Mouse (Mus musculus): ENCODE results near the gene Tcf15. TPM values are rescaled to one million over a fixed set of nuclear protein-coding genes. Genes with fewer than 3 reads are reported as not detected.

The Tcf15 gene
- polyA plus RNA-seq, 1 experiment from 2014 or later: 0.96 TPM

GRCm38 (mm10) chr2:152139191-152139987 is 4.0 kb upstream of the Tcf15 start:
- no peak overlapping the region for H3K9ac ChIP-seq (replicated peaks; ENCODE audit: low read length)
- DNase-seq (no peak), ATAC-seq (ENCODE audit: low FRiP score, low TSS enrichment) (no peak)
- peaks cover 26% of the 10 kb centered on the region for H3K4me1 ChIP-seq (ENCODE audit: control insufficient read depth, insufficient read depth, low read length)
- WGBS: 56% methylated on average over 10 of the region's 10 CpGs
- no peaks in the 10 kb centered on the region for H3K9me3 ChIP-seq (ENCODE audit: control insufficient read depth, low read length)
- no peaks in the 10 kb centered on the region for H3K36me3 ChIP-seq (ENCODE audit: control insufficient read depth, insufficient read depth, low read length)
- no peak overlapping the region for H3K4me3 ChIP-seq (replicated peaks; ENCODE audit: low read depth, low read length)
- H3K4me2 ChIP-seq (ENCODE audit: low read length): no peak overlapping the region
- H3K27me3 ChIP-seq (ENCODE audit: control insufficient read depth, insufficient read depth, low read length): peaks cover 36% of the 10 kb centered on the region
- no peak overlapping the region for H3K27ac ChIP-seq (replicated peaks; ENCODE audit: low read depth, low read length)

- Histone ChIP-seq H3K4me3 (replicated peaks; ENCODE audit: low read depth, low read length) (no peak overlapping the region), H3K4me2 (ENCODE audit: low read length) (no peak overlapping the region), H3K9ac (replicated peaks; ENCODE audit: low read length) (no peak overlapping the region), H3K4me1 (ENCODE audit: control insufficient read depth, insufficient read depth, low read length) (peaks cover 26% of the 10 kb centered on the region), H3K27me3 (ENCODE audit: control insufficient read depth, insufficient read depth, low read length) (peaks cover 46% of the 10 kb centered on the region), H3K36me3 (ENCODE audit: control insufficient read depth, insufficient read depth, low read length) (no peaks in the 10 kb centered on the region), H3K27ac (replicated peaks; ENCODE audit: low read depth, low read length) (no peak overlapping the region), H3K9me3 (ENCODE audit: control insufficient read depth, low read length) (no peaks in the 10 kb centered on the region)
- ATAC-seq (ENCODE audit: low FRiP score, low TSS enrichment) (no peak), DNase-seq (no peak)
- WGBS: 30% methylated on average over 11 of the region's 11 CpGs
Measured at GRCm38 (mm10) chr2:152140941-152141340, 2.4 kb upstream of the Tcf15 start.

- ATAC-seq (ENCODE audit: low FRiP score, low TSS enrichment): no peak
- Histone ChIP-seq H3K4me1 (ENCODE audit: control insufficient read depth, insufficient read depth, low read length) (peaks cover 26% of the 10 kb centered on the region), H3K27me3 (ENCODE audit: control insufficient read depth, insufficient read depth, low read length) (peaks cover 46% of the 10 kb centered on the region)
Measured at GRCm38 (mm10) chr2:152141491-152141890, 1.9 kb upstream of the Tcf15 start.

GRCm38 (mm10) chr2:152142046-152142445 is 1.3 kb upstream of the Tcf15 start:
- Histone ChIP-seq H3K9ac (replicated peaks; ENCODE audit: low read length) (peak overlapping the region; percentile 39; the same call in 1 of the 2 replicates), H3K27ac (replicated peaks; ENCODE audit: low read depth, low read length) (no peak overlapping the region), H3K27me3 (ENCODE audit: control insufficient read depth, insufficient read depth, low read length) (peaks cover 46% of the 10 kb centered on the region), H3K4me3 (replicated peaks; ENCODE audit: low read depth, low read length) (peak overlapping the region; percentile 27), H3K36me3 (ENCODE audit: control insufficient read depth, insufficient read depth, low read length) (no peaks in the 10 kb centered on the region), H3K4me1 (ENCODE audit: control insufficient read depth, insufficient read depth, low read length) (peaks cover 26% of the 10 kb centered on the region), H3K9me3 (ENCODE audit: control insufficient read depth, low read length) (no peaks in the 10 kb centered on the region), H3K4me2 (ENCODE audit: low read length) (peak overlapping the region; percentile 68)
- WGBS: 2% methylated on average over 13 of the region's 13 CpGs
- ATAC-seq (ENCODE audit: low FRiP score, low TSS enrichment) (0 out of 2 replicates have a peak, but pooled peaks have one; percentile 49), DNase-seq (peak; percentile 67)

More at GRCm38 (mm10) chr2:152141491-152141890, 1.9 kb upstream of the Tcf15 start:
- H3K4me2 ChIP-seq (ENCODE audit: low read length): peak overlapping the region; percentile 68
- H3K9me3 ChIP-seq (ENCODE audit: control insufficient read depth, low read length): no peaks in the 10 kb centered on the region
- no peaks in the 10 kb centered on the region for H3K36me3 ChIP-seq (ENCODE audit: control insufficient read depth, insufficient read depth, low read length)
- DNase-seq: no peak
- WGBS: 59% methylated on average over 1 of the region's 1 CpGs
- H3K27ac ChIP-seq (replicated peaks; ENCODE audit: low read depth, low read length): no peak overlapping the region
- no peak overlapping the region for H3K4me3 ChIP-seq (replicated peaks; ENCODE audit: low read depth, low read length)
- H3K9ac ChIP-seq (replicated peaks; ENCODE audit: low read length): no peak overlapping the region

- Histone ChIP-seq H3K9me3 (ENCODE audit: control insufficient read depth, low read length) (no peaks in the 10 kb centered on the region), H3K4me1 (ENCODE audit: control insufficient read depth, insufficient read depth, low read length) (peaks cover 26% of the 10 kb centered on the region), H3K27me3 (ENCODE audit: control insufficient read depth, insufficient read depth, low read length) (peaks cover 46% of the 10 kb centered on the region), H3K4me2 (ENCODE audit: low read length) (peak overlapping the region; percentile 68), H3K36me3 (ENCODE audit: control insufficient read depth, insufficient read depth, low read length) (no peaks in the 10 kb centered on the region), H3K27ac (replicated peaks; ENCODE audit: low read depth, low read length) (no peak overlapping the region), H3K4me3 (replicated peaks; ENCODE audit: low read depth, low read length) (peak overlapping the region; percentile 43), H3K9ac (replicated peaks; ENCODE audit: low read length) (no peak overlapping the region)
- 1% methylated on average over 11 of the region's 11 CpGs for WGBS
- ATAC-seq (ENCODE audit: low FRiP score, low TSS enrichment) (no peak), DNase-seq (no peak)
Measured at GRCm38 (mm10) chr2:152142571-152142970, 790 bp upstream of the Tcf15 start.

- H3K4me2 ChIP-seq (ENCODE audit: low read length): peak overlapping the region; percentile 68
- peak overlapping the region; percentile 39 for H3K9ac ChIP-seq (replicated peaks; ENCODE audit: low read length)
- peaks cover 25% of the 10 kb centered on the region for H3K4me1 ChIP-seq (ENCODE audit: control insufficient read depth, insufficient read depth, low read length)
- H3K4me3 ChIP-seq (replicated peaks; ENCODE audit: low read depth, low read length): peak overlapping the region; percentile 43
- H3K27me3 ChIP-seq (ENCODE audit: control insufficient read depth, insufficient read depth, low read length): peaks cover 46% of the 10 kb centered on the region
- H3K36me3 ChIP-seq (ENCODE audit: control insufficient read depth, insufficient read depth, low read length): no peaks in the 10 kb centered on the region
- DNase-seq (no peak), ATAC-seq (ENCODE audit: low FRiP score, low TSS enrichment) (no peak)
- H3K9me3 ChIP-seq (ENCODE audit: control insufficient read depth, low read length): no peaks in the 10 kb centered on the region
- WGBS: 20% methylated on average over 9 of the region's 9 CpGs
- H3K27ac ChIP-seq (replicated peaks; ENCODE audit: low read depth, low read length): no peak overlapping the region
Measured at GRCm38 (mm10) chr2:152144158-152144450, 743 bp downstream of the Tcf15 start.

- Histone ChIP-seq H3K36me3 (ENCODE audit: control insufficient read depth, insufficient read depth, low read length) (no peaks in the 10 kb centered on the region), H3K4me1 (ENCODE audit: control insufficient read depth, insufficient read depth, low read length) (peaks cover 22% of the 10 kb centered on the region), H3K27me3 (ENCODE audit: control insufficient read depth, insufficient read depth, low read length) (peaks cover 46% of the 10 kb centered on the region), H3K4me2 (ENCODE audit: low read length) (no peak overlapping the region; the same call in 1 of the 2 replicates), H3K4me3 (replicated peaks; ENCODE audit: low read depth, low read length) (no peak overlapping the region), H3K9ac (replicated peaks; ENCODE audit: low read length) (no peak overlapping the region), H3K9me3 (ENCODE audit: control insufficient read depth, low read length) (no peaks in the 10 kb centered on the region), H3K27ac (replicated peaks; ENCODE audit: low read depth, low read length) (no peak overlapping the region)
- ATAC-seq (ENCODE audit: low FRiP score, low TSS enrichment) (no peak), DNase-seq (no peak)
- WGBS: 67% methylated on average over 5 of the region's 5 CpGs
Measured at GRCm38 (mm10) chr2:152144501-152144900, 1.1 kb downstream of the Tcf15 start.

GRCm38 (mm10) chr2:152145711-152146110 is 2.4 kb downstream of the Tcf15 start:
- Histone ChIP-seq H3K27me3 (ENCODE audit: control insufficient read depth, insufficient read depth, low read length) (peaks cover 40% of the 10 kb centered on the region), H3K27ac (replicated peaks; ENCODE audit: low read depth, low read length) (no peak overlapping the region), H3K9me3 (ENCODE audit: control insufficient read depth, low read length) (no peaks in the 10 kb centered on the region), H3K9ac (replicated peaks; ENCODE audit: low read length) (no peak overlapping the region), H3K4me3 (replicated peaks; ENCODE audit: low read depth, low read length) (no peak overlapping the region), H3K36me3 (ENCODE audit: control insufficient read depth, insufficient read depth, low read length) (no peaks in the 10 kb centered on the region), H3K4me1 (ENCODE audit: control insufficient read depth, insufficient read depth, low read length) (peaks cover 22% of the 10 kb centered on the region), H3K4me2 (ENCODE audit: low read length) (no peak overlapping the region)
- 57% methylated on average over 2 of the region's 2 CpGs for WGBS
- no peak for DNase-seq
- ATAC-seq (ENCODE audit: low FRiP score, low TSS enrichment): no peak

- Histone ChIP-seq H3K27me3 (ENCODE audit: control insufficient read depth, insufficient read depth, low read length) (peaks cover 31% of the 10 kb centered on the region), H3K4me1 (ENCODE audit: control insufficient read depth, insufficient read depth, low read length) (peaks cover 16% of the 10 kb centered on the region), H3K4me3 (replicated peaks; ENCODE audit: low read depth, low read length) (no peak overlapping the region), H3K36me3 (ENCODE audit: control insufficient read depth, insufficient read depth, low read length) (no peaks in the 10 kb centered on the region), H3K9me3 (ENCODE audit: control insufficient read depth, low read length) (no peaks in the 10 kb centered on the region), H3K4me2 (ENCODE audit: low read length) (no peak overlapping the region), H3K27ac (replicated peaks; ENCODE audit: low read depth, low read length) (no peak overlapping the region), H3K9ac (replicated peaks; ENCODE audit: low read length) (no peak overlapping the region)
- 59% methylated on average over 3 of the region's 3 CpGs for WGBS
- ATAC-seq (ENCODE audit: low FRiP score, low TSS enrichment) (no peak), DNase-seq (no peak)
Measured at GRCm38 (mm10) chr2:152147079-152147478, 3.7 kb downstream of the Tcf15 start.

Data from midbrain, embryonic 14.5 days (tissue).